Mouse (Mus musculus) MEL (cell line): ENCODE measurements around the gene D030056L22Rik. TPM values are rescaled to one million over a fixed set of nuclear protein-coding genes. Genes with fewer than 3 reads are reported as not detected.

Experiments used
- DNase-seq: peaks from one replicate; pipeline ENCODE4 v3.0.0; 2011; ENCODE audit warnings: low read depth, low spot score
- H3K27ac ChIP-seq: 2 replicates; pipeline ENCODE4 v1.5.1; 2012; ENCODE audit warnings: low read depth, mild to moderate bottlenecking, control low read depth, low read length, moderate library complexity; ENCODE audit not compliant: control insufficient read depth
- H3K27me3 ChIP-seq, 2 experiments: fragments of 150-350 bp in 1 of 2; sonication (generic) in 1 of 2; 2 replicates each; pipeline ENCODE4 v1.6.1; 2012; ENCODE audit warnings: low read length in 2 of 2, mild to moderate bottlenecking in 2 of 2, improper control_type of control experiment in 1 of 2, moderate library complexity in 1 of 2; ENCODE audit not compliant: insufficient read depth in 2 of 2, control insufficient read depth in 1 of 2
- H3K36me3 ChIP-seq, 2 experiments: 2 replicates each; pipeline ENCODE4 v1.6.1; 2012 to 2014; ENCODE audit warnings: low read length in 2 of 2, improper control_type of control experiment in 1 of 2, inconsistent platforms in 1 of 2, mild to moderate bottlenecking in 1 of 2; ENCODE audit not compliant: insufficient read depth in 2 of 2, control insufficient read depth in 1 of 2
- H3K4me1 ChIP-seq, 2 experiments: fragments of 150-350 bp in 1 of 2; sonication (generic) in 1 of 2; 2 replicates each; pipeline ENCODE4 v1.6.1; 2012; ENCODE audit warnings: low read length in 2 of 2, improper control_type of control experiment in 1 of 2, mild to moderate bottlenecking in 1 of 2; ENCODE audit not compliant: insufficient read depth in 2 of 2, control insufficient read depth in 1 of 2
- H3K4me3 ChIP-seq, 2 experiments: fragments of 150-350 bp in 1 of 2; sonication (generic) in 1 of 2; 2 replicates each; pipeline ENCODE4 v1.5.1; 2012; ENCODE audit warnings: low read depth in 2 of 2, low read length in 2 of 2, mild to moderate bottlenecking in 2 of 2, moderate library complexity in 2 of 2, control low read depth in 1 of 2, improper control_type of control experiment in 1 of 2; ENCODE audit not compliant: control insufficient read depth in 1 of 2, insufficient read depth in 1 of 2
- H3K79me2 ChIP-seq: 2 replicates; pipeline ENCODE4 v1.6.1; 2012; ENCODE audit warnings: mild to moderate bottlenecking, low read length, moderate library complexity; ENCODE audit not compliant: control insufficient read depth, poor library complexity, insufficient read depth
- H3K9ac ChIP-seq: 2 replicates; pipeline ENCODE4 v1.6.1; 2012; ENCODE audit warnings: low read depth, mild to moderate bottlenecking, control low read depth, low read length, moderate library complexity; ENCODE audit not compliant: control insufficient read depth, poor library complexity, severe bottlenecking
- H3K9me3 ChIP-seq: fragments of 150-350 bp; sonication (generic); replicated peaks from 2 replicates; pipeline ENCODE4 v1.6.1; 2012; ENCODE audit warnings: mild to moderate bottlenecking, low read length, improper control_type of control experiment, moderate library complexity; ENCODE audit not compliant: insufficient read depth
- CHD2 ChIP-seq: IDR thresholded peaks from 2 replicates; pipeline ENCODE4 v1.6.1; 2011; ENCODE audit warnings: low read length, improper control_type of control experiment
- CTCF ChIP-seq, 3 experiments: IDR thresholded peaks in 2 of 3; conservative IDR thresholded peaks in 1 of 3; 2 replicates each; pipeline ENCODE4 v1.5.1; 2011 to 2012; ENCODE audit warnings: low read length in 3 of 3, low read depth in 2 of 3, mild to moderate bottlenecking in 2 of 3, improper control_type of control experiment in 1 of 3, inconsistent platforms in 1 of 3, mixed read lengths in 1 of 3, moderate library complexity in 1 of 3; ENCODE audit not compliant: control insufficient read depth in 1 of 3, insufficient read depth in 1 of 3, poor library complexity in 1 of 3, severe bottlenecking in 1 of 3
- ELF1 ChIP-seq: IDR thresholded peaks from 2 replicates; pipeline ENCODE4 v1.6.1; 2014; ENCODE audit warnings: low read depth, mild to moderate bottlenecking, inconsistent platforms, low read length, improper control_type of control experiment, moderate library complexity
- GABPA ChIP-seq: IDR thresholded peaks from 2 replicates; pipeline ENCODE4 v1.6.1; 2012; ENCODE audit warnings: low read depth, mild to moderate bottlenecking, inconsistent platforms, low read length, improper control_type of control experiment, moderate library complexity
- GATA1 ChIP-seq: IDR thresholded peaks from 2 replicates; pipeline ENCODE4 v1.6.1; 2011; ENCODE audit warnings: low read depth, low read length, improper control_type of control experiment
- KAT2A ChIP-seq: conservative IDR thresholded peaks from 2 replicates; pipeline ENCODE4 v1.6.1; 2012; ENCODE audit warnings: low read depth, low read length, improper control_type of control experiment, inconsistent platforms
- MAFK ChIP-seq: IDR thresholded peaks from 2 replicates; pipeline ENCODE4 v1.6.1; 2011; ENCODE audit warnings: low read depth, mild to moderate bottlenecking, low read length, improper control_type of control experiment, borderline replicate concordance
- MAX ChIP-seq: IDR thresholded peaks from 2 replicates; pipeline ENCODE4 v1.6.1; 2011; ENCODE audit warnings: low read length, improper control_type of control experiment
- MAZ ChIP-seq: IDR thresholded peaks from 2 replicates; pipeline ENCODE4 v1.6.1; 2012; ENCODE audit warnings: low read depth, mild to moderate bottlenecking, inconsistent platforms, low read length, improper control_type of control experiment
- MYB ChIP-seq: IDR thresholded peaks from 2 replicates; pipeline ENCODE4 v1.6.1; 2011; ENCODE audit warnings: mild to moderate bottlenecking, low read depth, low read length, improper control_type of control experiment
- NELFE ChIP-seq: IDR thresholded peaks from 2 replicates; pipeline ENCODE4 v1.6.1; 2011; ENCODE audit warnings: low read depth, low read length, improper control_type of control experiment
- POLR2AphosphoS2 ChIP-seq: IDR thresholded peaks from 2 replicates; pipeline ENCODE4 v1.6.1; 2011; ENCODE audit warnings: low read length, improper control_type of control experiment
- POLR2AphosphoS5 ChIP-seq: IDR thresholded peaks from 2 replicates; pipeline ENCODE4 v1.6.1; 2012; ENCODE audit warnings: low read depth, borderline replicate concordance, mild to moderate bottlenecking, inconsistent platforms, low read length, moderate library complexity, mixed read lengths
- RCOR1 ChIP-seq: IDR thresholded peaks from 2 replicates; pipeline ENCODE4 v1.6.1; 2012; ENCODE audit warnings: low read depth, mild to moderate bottlenecking, inconsistent platforms, low read length, improper control_type of control experiment
- TCF12 ChIP-seq: IDR thresholded peaks from 2 replicates; pipeline ENCODE4 v1.6.1; 2014; ENCODE audit warnings: low read depth, mild to moderate bottlenecking, inconsistent platforms, low read length, improper control_type of control experiment, moderate library complexity
- UBTF ChIP-seq: IDR thresholded peaks from 2 replicates; pipeline ENCODE4 v1.6.1; 2012; ENCODE audit warnings: low read depth, mild to moderate bottlenecking, inconsistent platforms, low read length, improper control_type of control experiment, moderate library complexity, borderline replicate concordance; ENCODE audit not compliant: insufficient read depth
- USF2 ChIP-seq, 2 experiments: IDR thresholded peaks; 2 replicates each; pipeline ENCODE4 v1.6.1; 2011 to 2012; ENCODE audit warnings: improper control_type of control experiment in 2 of 2, low read length in 2 of 2, borderline replicate concordance in 1 of 2, inconsistent platforms in 1 of 2, low read depth in 1 of 2, mild to moderate bottlenecking in 1 of 2; ENCODE audit not compliant: insufficient read depth in 1 of 2
- ZNF384 ChIP-seq: IDR thresholded peaks from 2 replicates; pipeline ENCODE4 v1.6.1; 2012; ENCODE audit warnings: low read depth, mild to moderate bottlenecking, inconsistent platforms, low read length, improper control_type of control experiment
- polyA plus RNA-seq, 2 experiments: library from polyadenylated mRNA; stranded (reverse) in 1 of 2; unstranded in 1 of 2; fragments of >175 nt in 1 of 2; fragments of >200 nt in 1 of 2; gene quantifications; 2 replicates each; pipeline versions ENCODE4 v1.2.1 to v1.2.4; 2012; ENCODE audit warnings: low replicate concordance in 2 of 2, low read depth in 1 of 2; ENCODE audit not compliant: insufficient read length in 2 of 2, insufficient read depth in 1 of 2, missing spikeins in 1 of 2
- total RNA-seq: library from RNA; depleted of rRNA; stranded (reverse); fragments of 300-350 nt; gene quantifications from 2 replicates; pipeline ENCODE4 v1.2.3, GENCODE M21; 2012

The D030056L22Rik gene
- total and polyA plus RNA-seq, 3 experiments: 27.0 to 29.0 TPM; not detected in 1

- no peaks in the 10 kb centered on the region for H3K4me1 ChIP-seq
- H3K27ac ChIP-seq: no peak within 1 kb of the TSS
- H3K4me3 ChIP-seq: peak within 1 kb of the TSS in 1 of 2 experiments; percentile 19; a peak in 1 of 4 replicates
- H3K27me3 ChIP-seq: peaks cover 0 to 2% of the 10 kb centered on the region in 2 experiments; a peak in 2 of 4 replicates
- no peaks in the 10 kb centered on the region for H3K36me3 ChIP-seq
- no peak for DNase-seq
- H3K79me2 ChIP-seq: no peaks in the 10 kb centered on the region
- no peak within 1 kb of the TSS for H3K9ac ChIP-seq
- TF ChIP-seq POLR2AphosphoS5 (no peak), MAZ (no peak), TCF12 (no peak)
- no peaks in the 10 kb centered on the region for H3K9me3 ChIP-seq
These were observed 36.8 kb downstream of the D030056L22Rik start, which contains the start of gene Trpm6 for GRCm38 (mm10) chr19:18749598-18750339. Trpm6 (plus strand) TSS chr19:18749983.

DNA sequence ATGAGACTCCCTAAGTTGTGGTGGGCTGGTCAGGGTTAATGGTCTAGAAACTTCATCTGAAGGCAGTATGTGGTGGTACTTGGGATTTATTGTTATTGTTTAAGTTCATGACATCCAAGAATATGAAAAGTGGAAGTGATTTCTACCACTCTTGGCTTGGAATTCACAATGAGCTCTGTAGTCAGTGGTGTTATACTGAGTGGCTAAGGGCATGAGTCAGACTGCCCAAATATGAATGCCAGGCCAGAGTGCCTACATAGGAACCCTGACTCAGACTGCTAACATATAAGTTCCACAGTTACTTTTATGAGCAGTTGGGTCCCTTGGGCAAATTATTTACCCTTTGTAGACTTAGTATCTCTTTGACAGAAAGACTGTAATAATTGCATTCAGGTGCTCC lies 44.2 kb downstream of the D030056L22Rik start:
- H3K9ac ChIP-seq: no peak overlapping the region
- H3K4me1 ChIP-seq: no peaks in the 10 kb centered on the region
- H3K27me3 ChIP-seq: peaks cover 0 to 4% of the 10 kb centered on the region in 2 experiments
- H3K27ac ChIP-seq: no peak overlapping the region
- TF ChIP-seq MAFK (no peak), MYB (no peak), RCOR1 (no peak), NELFE (no peak)
- no peaks in the 10 kb centered on the region for H3K36me3 ChIP-seq
- no peak overlapping the region for H3K4me3 ChIP-seq
- no peak for DNase-seq
- no peaks in the 10 kb centered on the region for H3K9me3 ChIP-seq
- no peaks in the 10 kb centered on the region for H3K79me2 ChIP-seq

DNA sequence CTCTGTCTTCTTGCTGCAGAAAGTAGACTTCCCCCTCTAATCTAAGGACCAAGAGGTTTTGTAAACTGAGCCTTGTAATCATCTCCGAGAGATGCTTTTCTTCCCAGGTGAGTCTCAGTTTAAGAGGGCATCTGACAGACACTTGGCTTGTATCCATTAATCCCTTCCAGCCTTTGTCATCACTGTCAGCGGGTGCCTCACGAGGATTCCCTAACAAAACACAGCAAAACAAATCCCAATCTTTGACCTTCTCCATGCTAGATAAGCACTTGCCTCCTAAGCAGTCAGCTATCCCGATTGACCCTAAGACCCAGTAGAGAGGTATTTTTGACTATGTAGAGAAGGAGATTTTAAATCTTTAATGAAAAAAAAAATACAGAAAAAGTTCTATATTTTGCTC lies 44.7 kb downstream of the D030056L22Rik start:
- Histone ChIP-seq H3K27me3 (peaks cover 0 to 4% of the 10 kb centered on the region in 2 experiments), H3K27ac (no peak overlapping the region)
- no peak for DNase-seq
- TF ChIP-seq MYB (no peak), TCF12 (no peak), CTCF (IDR thresholded peaks at IDR 0.05 in 2 of 3, conservative IDR thresholded peaks at IDR 0.05 in 1 of 3; ENCODE audit: control insufficient read depth in 1 of 3, insufficient read depth in 1 of 3, low read depth in 2 of 3, low read length in 3 of 3, poor library complexity in 1 of 3, severe bottlenecking in 1 of 3) (no peak), ELF1 (no peak), KAT2A (no peak), POLR2AphosphoS2 (no peak), NELFE (no peak), GATA1 (no peak), UBTF (no peak), MAX (no peak), MAFK (no peak), CHD2 (no peak), GABPA (no peak), USF2 (IDR thresholded peaks at IDR 0.05; ENCODE audit: borderline replicate concordance in 1 of 2, insufficient read depth in 1 of 2, low read depth in 1 of 2, low read length in 2 of 2) (no peak), MAZ (no peak), ZNF384 (no peak)
- TF ChIP-seq, all 39 proteins: peak for 0
- Histone ChIP-seq H3K79me2 (no peaks in the 10 kb centered on the region), H3K9ac (no peak overlapping the region), H3K4me1 (no peaks in the 10 kb centered on the region), H3K36me3 (no peaks in the 10 kb centered on the region), H3K9me3 (no peaks in the 10 kb centered on the region), H3K4me3 (no peak overlapping the region)
